Mouse (Mus musculus) lung, postnatal 0 days (tissue): Measurements from ENCODE around the gene Sec31b.

Source experiments
- CTCF ChIP-seq: IDR thresholded peaks from 2 replicates; pipeline ENCODE4 v1.5.1; 2016; ENCODE audit warnings: antibody characterized with exemption, mild to moderate bottlenecking
- EP300 ChIP-seq: IDR thresholded peaks from 2 replicates; pipeline ENCODE4 v1.6.1; 2016; ENCODE audit warnings: antibody characterized with exemption, mild to moderate bottlenecking, control low read depth

- TF ChIP-seq CTCF (no peak), EP300 (no peak)
These were observed 2.9 kb downstream of the Sec31b start for GRCm38 (mm10) chr19:44542694-44543178.
